Comparison of ENCODE assay signal across 14 mouse cellular contexts in genomic region chr3:60418652-60419051, GRCm38 (mm10).
"Had no signal": no experiment of that assay in that cellular context is flagged by ENCODE, and none has a peak within 500 bp of the region (broad histone marks: within the 10 kb centered on the region; RNA-seq: fewer than 3 reads in every experiment).

No protein-coding gene starts in this region.

- H3K9me3 ChIP-seq: intestine, embryonic 15.5 days; kidney, embryonic 15.5 days; limb, embryonic 15.5 days; midbrain, embryonic 13.5 days; neural tube, embryonic 12.5 days; stomach, embryonic 15.5 days had no signal

- H3K4me1 ChIP-seq: intestine, embryonic 15.5 days; kidney, embryonic 15.5 days; limb, embryonic 15.5 days; midbrain, embryonic 13.5 days; neural tube, embryonic 12.5 days; stomach, embryonic 15.5 days had no signal

- H3K36me3 ChIP-seq: intestine, embryonic 15.5 days; kidney, embryonic 15.5 days; limb, embryonic 15.5 days; midbrain, embryonic 13.5 days; neural tube, embryonic 12.5 days; stomach, embryonic 15.5 days had no signal

- H3K27ac ChIP-seq: intestine, embryonic 15.5 days; kidney, embryonic 15.5 days; left cerebral cortex, adult 2 months; limb, embryonic 15.5 days; macrophage; midbrain, embryonic 13.5 days; neural tube, embryonic 12.5 days; stomach, embryonic 15.5 days had no signal

- ATAC-seq: intestine, embryonic 15.5 days; midbrain, embryonic 13.5 days had no signal

- H3K4me3 ChIP-seq: intestine, embryonic 15.5 days; kidney, embryonic 15.5 days; left cerebral cortex, adult 2 months; limb, embryonic 15.5 days; midbrain, embryonic 13.5 days; neural tube, embryonic 12.5 days; stomach, embryonic 15.5 days had no signal

- H3K27me3 ChIP-seq: intestine, embryonic 15.5 days; kidney, embryonic 15.5 days; limb, embryonic 15.5 days; midbrain, embryonic 13.5 days; neural tube, embryonic 12.5 days; stomach, embryonic 15.5 days had no signal

- H3K9ac ChIP-seq: intestine, embryonic 15.5 days; kidney, embryonic 15.5 days; limb, embryonic 15.5 days; lung, embryonic 14.5 days; midbrain, embryonic 13.5 days; neural tube, embryonic 12.5 days; stomach, embryonic 15.5 days had no signal

- H3K4me2 ChIP-seq: intestine, embryonic 15.5 days; kidney, embryonic 15.5 days; limb, embryonic 15.5 days; lung, embryonic 14.5 days; midbrain, embryonic 13.5 days; neural tube, embryonic 12.5 days; stomach, embryonic 15.5 days had no signal

- DNase-seq: kidney, adult 18-20 months; kidney, postnatal 25 days; lung, embryonic 14.5 days; lung, postnatal 14 days; right cerebral cortex, postnatal 14 days; thymus, postnatal 36 days had no signal
